Mouse (Mus musculus) heart, postnatal 25 days (tissue): ENCODE measurements around the gene Gm20388. TPM values are rescaled to one million over a fixed set of nuclear protein-coding genes. Genes with fewer than 3 reads are reported as not detected.

Experiments used
- DNase-seq: peaks from one replicate; pipeline ENCODE4 v3.0.0; 2022; ENCODE audit warnings: low spot score
- intact Hi-C: fragments of 180-260 bp; cut with DNase I; formaldehyde crosslinking; loops from one replicate; pipeline ENCODE4 v1.15.1; 2025
- total RNA-seq, 2 experiments: library from RNA; stranded (reverse); gene quantifications; 2 replicates each; pipeline ENCODE4 v1.2.3; 2021

Gene Gm20388
- total RNA-seq, 2 experiments from 2014 or later = 2.7 TPM; not detected in 1

GRCm38 (mm10) chr8:122430646-122431045 lies 2520.0 kb downstream of the Gm20388 start:
- DNase-seq = no peak
- intact Hi-C loops = loop anchor here (5.0 kb wide), 1 partner anchor 53 kb away; the partner anchor contains the start of gene Zc3h18

GRCm38 (mm10) chr8:122431694-122432442 lies 2521.2 kb downstream of the Gm20388 start:
- DNase-seq = no peak
- intact Hi-C loops = loop anchor here (5.0 kb wide), 1 partner anchor 55 kb away; the partner anchor contains the start of gene Zc3h18

- DNase-seq = peak; percentile 70
- intact Hi-C loops = loop anchor here (5.0 kb wide), 1 partner anchor 55 kb away; the partner anchor contains the start of gene Zc3h18
These were observed 2522.0 kb downstream of the Gm20388 start, which contains the start of gene Cyba for GRCm38 (mm10) chr8:122432443-122433268. Gene Cyba, minus strand, starts transcription at chr8:122432930.

- intact Hi-C loops = loop anchor here (5.0 kb wide), 1 partner anchor 56 kb away; the partner anchor contains the start of gene Zc3h18
- no peak for DNase-seq
These were observed 2522.7 kb downstream of the Gm20388 start for GRCm38 (mm10) chr8:122433269-122433905.

GRCm38 (mm10) chr8:122435375-122435774 lies 2524.7 kb downstream of the Gm20388 start:
- intact Hi-C loops = no loop called here
- DNase-seq = no peak

- DNase-seq = no peak
- intact Hi-C loops = no loop called here
These were observed 2525.5 kb downstream of the Gm20388 start for GRCm38 (mm10) chr8:122436146-122436545.

GRCm38 (mm10) chr8:122436586-122437125 lies 2526.0 kb downstream of the Gm20388 start:
- no peak for DNase-seq
- intact Hi-C loops = no loop called here

GRCm38 (mm10) chr8:122437708-122438331 lies 2527.2 kb downstream of the Gm20388 start:
- intact Hi-C loops = no loop called here
- no peak for DNase-seq

- DNase-seq = no peak
- intact Hi-C loops = no loop called here
These were observed 2528.7 kb downstream of the Gm20388 start for GRCm38 (mm10) chr8:122439336-122439735.

- intact Hi-C loops = loop anchor here (5.0 kb wide), 1 partner anchor 164 kb away; no protein-coding TSS in a partner anchor
These were observed 2530.7 kb downstream of the Gm20388 start for GRCm38 (mm10) chr8:122441326-122441725.

GRCm38 (mm10) chr8:122442356-122442755 lies 2531.7 kb downstream of the Gm20388 start:
- no peak for DNase-seq
- intact Hi-C loops = loop anchor here (5.0 kb wide), 1 partner anchor 165 kb away; no protein-coding TSS in a partner anchor

More at GRCm38 (mm10) chr8:122441326-122441725, 2530.7 kb downstream of the Gm20388 start:
- no peak for DNase-seq

GRCm38 (mm10) chr8:122442781-122443180 lies 2532.1 kb downstream of the Gm20388 start:
- DNase-seq = no peak
- intact Hi-C loops = loop anchor here (5.0 kb wide), 1 partner anchor 165 kb away; no protein-coding TSS in a partner anchor

- intact Hi-C loops = loop anchor here (2.0 to 5.0 kb wide), 2 partner anchors 31 to 166 kb away; no protein-coding TSS in a partner anchor
- DNase-seq = peak; percentile 100
These were observed 2532.8 kb downstream of the Gm20388 start, which contains the start of gene Mvd for GRCm38 (mm10) chr8:122443262-122444006. Gene Mvd, minus strand, starts transcription at chr8:122443422.

- DNase-seq = peak; percentile 72
- intact Hi-C loops = loop anchor here (2.0 to 5.0 kb wide), 2 partner anchors 31 to 167 kb away; no protein-coding TSS in a partner anchor
These were observed 2533.6 kb downstream of the Gm20388 start for GRCm38 (mm10) chr8:122444058-122444748.

- intact Hi-C loops = loop anchor here (2.0 kb wide), 1 partner anchor 30 kb away; no protein-coding TSS in a partner anchor
- no peak for DNase-seq
These were observed 2534.6 kb downstream of the Gm20388 start for GRCm38 (mm10) chr8:122445203-122445602.

- intact Hi-C loops = no loop called here
- DNase-seq = no peak
These were observed 2540.6 kb downstream of the Gm20388 start for GRCm38 (mm10) chr8:122451161-122451703.

GRCm38 (mm10) chr8:122452154-122452553 lies 2541.5 kb downstream of the Gm20388 start:
- DNase-seq = no peak
- intact Hi-C loops = no loop called here
